Mouse (Mus musculus) layer of hippocampus, postnatal 36 days (tissue): ENCODE data around the gene Ednra. TPM values are rescaled to one million over a fixed set of nuclear protein-coding genes. Genes with fewer than 3 reads are reported as not detected.
A peak's percentile ranks its signal among the peaks of the same experiment; 100 is the strongest.

Experiments
- DNase-seq, 2 experiments: peaks; one replicate each; pipeline ENCODE4 v3.0.0; 2022
- total RNA-seq, 2 experiments: library from RNA; stranded (reverse); gene quantifications; 2 replicates each; pipeline ENCODE4 v1.2.3; 2021

The Ednra gene
- total RNA-seq, 2 experiments from 2014 or later, result 4.5 to 4.8 TPM

DNA sequence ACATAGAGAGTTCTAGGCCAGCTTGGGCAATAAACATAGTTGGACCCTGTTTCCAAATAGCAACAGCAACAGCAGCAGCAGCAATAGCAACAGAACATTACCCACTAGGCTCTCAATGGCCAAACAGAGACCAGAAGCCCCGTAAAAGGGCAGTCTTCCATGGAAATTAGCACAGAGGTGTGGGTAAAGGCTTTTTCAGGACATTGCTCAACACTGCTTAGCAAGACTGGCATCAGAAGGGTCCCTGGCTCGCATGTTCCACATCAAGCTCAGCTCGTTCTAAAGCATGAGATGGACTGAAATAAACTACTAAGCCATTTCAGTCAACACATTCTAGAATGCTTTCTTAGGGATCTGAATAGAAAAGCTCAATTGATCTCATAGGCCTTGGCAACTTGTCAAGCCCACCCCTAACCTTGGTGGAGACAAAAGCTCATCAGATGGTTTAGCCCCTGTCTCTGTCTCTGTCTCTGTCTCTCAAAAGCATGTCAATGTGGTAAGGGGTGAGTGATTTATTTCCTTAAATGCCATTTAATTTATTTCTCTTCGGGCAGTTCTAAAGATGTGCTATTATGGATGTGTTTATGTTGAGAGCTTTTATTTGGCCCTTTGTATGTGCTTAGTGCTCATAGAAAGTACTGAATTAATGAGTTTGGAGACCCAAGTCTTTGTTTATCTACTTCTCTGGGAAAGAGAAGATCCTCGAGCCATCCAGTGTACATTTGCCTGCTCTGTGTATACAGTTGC is 84.0 kb downstream of the Ednra start:
- no peak for DNase-seq

- no peak for DNase-seq
These were observed 86.7 kb downstream of the Ednra start for GRCm38 (mm10) chr8:77637593-77637992.

DNA sequence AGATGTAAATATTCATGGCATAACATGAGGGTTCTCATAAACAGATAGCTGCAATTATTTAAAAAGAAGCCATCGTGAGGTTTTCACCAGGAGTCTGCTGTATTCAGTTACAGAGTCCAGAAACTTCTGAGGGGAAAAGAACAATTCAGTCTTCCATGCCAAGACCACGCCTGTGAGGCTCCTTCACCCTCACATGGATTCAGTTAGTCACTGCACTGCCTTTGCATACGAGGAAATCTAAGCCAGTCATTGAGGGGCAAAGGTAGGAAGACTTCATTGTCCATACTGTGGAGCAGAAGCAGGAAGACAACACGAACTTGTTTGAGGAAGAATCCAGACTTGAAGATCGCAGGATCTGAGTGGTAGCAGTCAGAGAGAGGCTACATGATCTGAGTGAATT is 90.2 kb downstream of the Ednra start:
- DNase-seq, result no peak

GRCm38 (mm10) chr8:77633211-77633610 is 91.1 kb downstream of the Ednra start:
- no peak for DNase-seq

DNA sequence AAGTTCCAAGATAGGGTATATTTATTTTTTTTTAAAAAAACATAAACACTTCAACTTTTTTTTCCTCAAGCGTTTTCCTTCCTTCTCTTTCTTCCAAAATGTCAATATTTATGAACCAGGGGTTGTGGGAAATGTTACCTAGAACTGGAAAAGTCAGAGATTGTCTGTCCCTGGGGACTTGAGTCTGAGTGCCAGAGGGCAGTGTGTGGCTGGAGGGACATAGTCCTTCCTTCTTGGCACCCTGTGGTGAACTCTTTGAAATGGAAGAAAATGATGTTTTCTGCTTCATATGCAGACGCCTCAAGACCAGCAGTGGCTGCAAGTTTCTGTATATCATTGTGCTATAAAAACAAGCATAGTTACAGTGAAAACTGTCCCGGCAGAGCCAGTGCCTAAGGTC is 93.6 kb downstream of the Ednra start:
- no peak for DNase-seq

DNA sequence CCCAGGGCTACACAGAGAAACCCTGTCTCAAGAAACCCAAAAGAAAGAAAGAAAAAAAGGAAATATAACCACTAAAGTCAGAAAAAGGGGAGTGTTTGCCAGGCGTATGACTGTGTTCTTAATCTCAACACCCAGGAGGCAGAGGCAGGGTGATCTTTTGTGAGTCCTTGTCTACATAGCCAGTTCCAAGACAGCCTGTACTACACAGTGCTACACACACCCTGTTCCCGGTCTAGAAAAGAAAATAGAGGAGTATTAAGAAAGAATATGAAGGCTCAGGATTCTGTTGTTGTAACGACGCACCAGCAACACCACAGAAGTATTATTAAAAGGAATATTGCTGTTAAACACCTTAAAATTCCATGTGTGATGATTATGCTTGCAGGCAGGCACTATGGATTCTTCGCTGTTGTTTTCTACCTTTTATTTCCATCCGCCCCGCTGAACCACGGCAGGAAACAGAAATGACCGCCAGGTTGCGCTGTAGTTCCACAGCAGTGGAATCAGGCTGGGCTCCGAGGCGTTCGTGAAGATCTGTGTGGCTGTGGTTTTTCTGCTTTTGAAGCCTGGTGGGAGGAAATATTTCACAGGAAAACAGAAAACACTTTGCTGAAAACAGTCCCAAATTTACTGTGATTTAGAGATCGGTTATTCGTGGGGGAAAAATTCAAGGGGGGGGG is 94.3 kb downstream of the Ednra start:
- DNase-seq, result peak; percentile 76 to 83

DNA sequence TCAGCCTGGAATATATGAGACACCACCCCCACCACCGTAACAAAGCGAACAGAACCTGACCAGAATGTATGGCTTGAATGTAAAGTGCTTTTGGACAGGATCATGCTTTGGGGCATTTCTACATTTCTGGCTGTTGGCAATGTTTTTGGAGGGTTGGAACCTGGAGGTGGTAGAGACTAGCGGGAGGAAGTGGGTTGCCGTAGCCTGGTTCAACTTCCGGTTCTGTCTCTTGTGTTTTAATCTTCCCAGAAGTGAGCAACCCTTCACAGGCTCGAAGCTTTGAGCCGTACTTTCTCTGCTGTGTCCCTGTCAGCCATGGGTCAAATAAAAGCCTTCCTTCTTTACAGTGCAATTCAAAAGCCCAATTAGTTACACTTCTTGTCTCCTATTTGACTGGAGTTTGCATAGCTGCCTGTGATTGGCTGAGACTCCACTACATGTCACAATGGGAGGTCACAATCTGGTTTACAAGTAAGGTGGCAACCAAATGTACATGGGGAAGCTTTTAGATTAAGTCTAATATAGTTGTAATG is 100.5 kb downstream of the Ednra start:
- no peak for DNase-seq

DNA sequence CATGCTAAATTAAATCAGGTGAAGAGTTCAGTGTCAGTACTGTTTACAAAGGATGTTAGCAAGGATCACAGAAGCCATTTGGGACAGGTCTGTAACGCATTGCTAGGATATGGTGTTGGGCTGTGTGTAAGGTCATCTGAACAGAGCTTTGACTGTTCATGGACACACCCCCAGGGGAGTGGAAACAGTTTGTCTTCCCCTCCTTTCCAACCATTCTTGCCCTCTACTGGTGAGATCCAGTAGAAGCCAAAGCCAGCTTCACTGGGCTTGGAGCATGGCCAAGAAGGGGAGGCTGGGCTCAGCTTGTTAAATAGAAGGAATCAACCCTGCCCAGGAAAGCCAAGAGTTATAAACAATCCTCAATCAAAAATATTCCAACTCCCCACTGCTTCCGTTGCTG is 106.3 kb downstream of the Ednra start:
- peak in 1 of 2 experiments; percentile 10 for DNase-seq

Other genes with a start within 250 kb of the Ednra start
- gene Arhgap10, start 206.5 kb downstream of the Ednra start, total RNA-seq, result 1 to 10 TPM; 7.8 to 8.9 TPM
- gene Prmt9, start 175.1 kb downstream of the Ednra start, total RNA-seq, result 10 to 100 TPM; 19.3 to 19.9 TPM
- 10 to 100 TPM; 70.9 to 71.4 TPM for gene Tmem184c, start 113.8 kb downstream of the Ednra start, total RNA-seq